20 mouse cellular contexts compared by ENCODE assay signal in genomic region chr9:26383996-26384395, GRCm38 (mm10).
DNase-seq lines count a peak whose midpoint lies in the region; ATAC-seq lines count a peak whose summit lies in the region.
"Had no signal": no experiment of that assay in that cellular context is flagged by ENCODE, and none has a peak within 500 bp of the region (broad histone marks: within the 10 kb centered on the region; RNA-seq: fewer than 3 reads in every experiment).

No protein-coding gene starts in this region.

- H3K9me3 ChIP-seq in forebrain, embryonic 15.5 days, result no peaks in the 10 kb centered on the region
- no peaks in the 10 kb centered on the region for H3K9me3 ChIP-seq in forebrain, embryonic 10.5 days
- H3K9me3 ChIP-seq: heart, embryonic 15.5 days; neural tube, embryonic 15.5 days had no signal

- H3K27me3 ChIP-seq in forebrain, embryonic 15.5 days, result no peaks in the 10 kb centered on the region
- no peaks in the 10 kb centered on the region for H3K27me3 ChIP-seq in forebrain, embryonic 10.5 days (ENCODE audit: poor library complexity, severe bottlenecking)
- H3K27me3 ChIP-seq: heart, embryonic 15.5 days; neural tube, embryonic 15.5 days; Patski had no signal

- 13% methylated on average over 1 of the region's 1 CpGs for WGBS in forebrain, embryonic 15.5 days
- 72% methylated on average over 1 of the region's 1 CpGs for WGBS in forebrain, embryonic 10.5 days

- H3K27ac ChIP-seq in forebrain, embryonic 15.5 days (replicated peaks), result no peak overlapping the region
- no peak overlapping the region for H3K27ac ChIP-seq in forebrain, embryonic 10.5 days
- H3K27ac ChIP-seq: heart, adult 2 months; heart, embryonic 15.5 days; neural tube, embryonic 15.5 days had no signal

- ATAC-seq in forebrain, embryonic 15.5 days (replicated peaks), result peak; percentile 85
- ATAC-seq in frontal cortex, adult (ENCODE audit: low TSS enrichment), result no peak
- ATAC-seq: activated CD4-positive, CD25-positive, alpha-beta regulatory T cell, adult 4 months; Patski had no signal

- H3K36me3 ChIP-seq in forebrain, embryonic 15.5 days, result no peaks in the 10 kb centered on the region
- H3K36me3 ChIP-seq in forebrain, embryonic 10.5 days (replicated peaks), result no peaks in the 10 kb centered on the region
- H3K36me3 ChIP-seq: heart, embryonic 15.5 days; neural tube, embryonic 15.5 days had no signal

- no peak overlapping the region for H3K9ac ChIP-seq in forebrain, embryonic 15.5 days (replicated peaks)
- H3K9ac ChIP-seq: heart, embryonic 15.5 days; neural tube, embryonic 15.5 days had no signal

- no peak overlapping the region for H3K4me2 ChIP-seq in forebrain, embryonic 15.5 days (replicated peaks)
- H3K4me2 ChIP-seq: heart, embryonic 15.5 days; midbrain, embryonic 11.5 days; neural tube, embryonic 15.5 days had no signal

- DNase-seq in forebrain, embryonic 10.5 days (ENCODE audit: extremely low spot score, low spot score), result no peak
- DNase-seq in right cerebral cortex, postnatal 4 days, result peak; percentile 13
- DNase-seq in right cerebral cortex, postnatal 25 days, result no peak
- peak; percentile 89 for DNase-seq in layer of hippocampus, adult 9-11 months
- no peak for DNase-seq in lung, postnatal 4 days
- DNase-seq: adrenal gland, postnatal 14 days; cerebellum, adult 8-10 months; gastrocnemius, postnatal 14 days; heart, adult 2 months; kidney, adult 9 months; kidney, postnatal 36 days; lung, adult 18-20 months had no signal

- H3K4me3 ChIP-seq in forebrain, embryonic 15.5 days, result no peak overlapping the region
- H3K4me3 ChIP-seq in forebrain, embryonic 10.5 days, result no peak overlapping the region
- H3K4me3 ChIP-seq: heart, adult 2 months; heart, embryonic 15.5 days; myocyte; neural tube, embryonic 15.5 days had no signal

- no peaks in the 10 kb centered on the region for H3K4me1 ChIP-seq in forebrain, embryonic 15.5 days
- H3K4me1 ChIP-seq in forebrain, embryonic 10.5 days, result no peaks in the 10 kb centered on the region
- H3K4me1 ChIP-seq: heart, embryonic 15.5 days; neural tube, embryonic 15.5 days had no signal

Comparison
In these comparisons a context has a peak if more than half of its experiments do, and no peak if none do; other contexts are left out.
1. DNase-seq: peak in right cerebral cortex, postnatal 4 days (single experiment) and layer of hippocampus, adult 9-11 months (single experiment); none in forebrain, embryonic 10.5 days (single experiment), right cerebral cortex, postnatal 25 days (single experiment) and lung, postnatal 4 days (0 of 2).